In genomic region chr4:41226351-41226750, GRCm38 (mm10) we compare ENCODE assay signal across 9 mouse cellular contexts. TPM values are rescaled to one million over a fixed set of nuclear protein-coding genes. Genes with fewer than 3 reads are reported as not detected.
A peak's percentile ranks its signal among the peaks of the same experiment; 100 is the strongest.
DNase-seq lines count a peak whose midpoint lies in the region; ATAC-seq and TF ChIP-seq lines count a peak whose summit lies in the region.
"Had no signal": no experiment of that assay in that cellular context is flagged by ENCODE, and none has a peak within 500 bp of the region (broad histone marks: within the 10 kb centered on the region; RNA-seq: fewer than 3 reads in every experiment).

No protein-coding gene starts in this region.

- no peak overlapping the region for H3K4me2 ChIP-seq in kidney, embryonic 15.5 days
- H3K4me2 ChIP-seq in neural tube, embryonic 15.5 days, result no peak overlapping the region
- H3K4me2 ChIP-seq: heart, embryonic 15.5 days had no signal

- H3K36me3 ChIP-seq in kidney, adult 2 months (ENCODE audit: control insufficient read depth, insufficient read depth, low read length), result peaks cover 4% of the 10 kb centered on the region
- peaks cover 98% of the 10 kb centered on the region for H3K36me3 ChIP-seq in kidney, embryonic 15.5 days
- peaks cover 74% of the 10 kb centered on the region for H3K36me3 ChIP-seq in neural tube, embryonic 15.5 days

- WGBS in kidney, adult 2 months, result 77% methylated on average over 3 of the region's 3 CpGs
- 82% methylated on average over 3 of the region's 3 CpGs for WGBS in kidney, embryonic 15.5 days
- WGBS in neural tube, embryonic 15.5 days, result 86% methylated on average over 3 of the region's 3 CpGs

- ATAC-seq in kidney, embryonic 15.5 days (replicated peaks; ENCODE audit: low FRiP score), result no peak
- no peak for ATAC-seq in neural tube, embryonic 15.5 days (ENCODE audit: low FRiP score)

- H3K9me3 ChIP-seq in kidney, embryonic 15.5 days (replicated peaks), result no peaks in the 10 kb centered on the region
- no peaks in the 10 kb centered on the region for H3K9me3 ChIP-seq in neural tube, embryonic 15.5 days (replicated peaks)
- H3K9me3 ChIP-seq: heart, embryonic 15.5 days had no signal

- peak; percentile 61 for TF ChIP-seq CTCF in kidney, adult 2 months (conservative IDR thresholded peaks at IDR 0.05; ENCODE audit: insufficient read depth, insufficient read length, low read depth, low read length)

- peaks cover 5% of the 10 kb centered on the region; the same call in 1 of the 2 replicates for H3K4me1 ChIP-seq in kidney, adult 2 months (ENCODE audit: control insufficient read depth, insufficient read depth, low read length)
- H3K4me1 ChIP-seq in kidney, embryonic 15.5 days, result no peaks in the 10 kb centered on the region
- no peaks in the 10 kb centered on the region for H3K4me1 ChIP-seq in neural tube, embryonic 15.5 days
- H3K4me1 ChIP-seq: heart, embryonic 15.5 days had no signal

- intact Hi-C loops in gastrocnemius, postnatal 36 days (cut with DNase I), result loop anchor here (2.0 to 5.0 kb wide), 3 partner anchors 60 to 174 kb away; no protein-coding TSS in a partner anchor
- intact Hi-C loops in left cerebral cortex, postnatal 25 days (cut with DNase I), result loop anchor here (2.0 to 10.0 kb wide), 3 partner anchors 60 to 172 kb away; no protein-coding TSS in a partner anchor

- H3K4me3 ChIP-seq in kidney, adult 2 months (ENCODE audit: insufficient read depth, low read depth, low read length), result no peak overlapping the region
- no peak overlapping the region for H3K4me3 ChIP-seq in kidney, embryonic 15.5 days (replicated peaks)
- no peak overlapping the region for H3K4me3 ChIP-seq in neural tube, embryonic 15.5 days (replicated peaks)
- H3K4me3 ChIP-seq: heart, embryonic 15.5 days had no signal

- TF ChIP-seq POLR2A in kidney, adult 2 months (IDR thresholded peaks at IDR 0.05; ENCODE audit: low read depth, low read length), result no peak

- peak; percentile 53 for DNase-seq in kidney, adult 2 months
- DNase-seq in MN1 (ENCODE audit: low spot score), result peak; percentile 41
- peak; percentile 27 for DNase-seq in cerebellum, adult 9-11 months
- peak; percentile 21 to 29 for DNase-seq in gastrocnemius, postnatal 36 days
- peak; percentile 25 to 65 for DNase-seq in left cerebral cortex, postnatal 25 days (ENCODE audit: low spot score in 2 of 2)
- DNase-seq in right cerebral cortex, postnatal 10 days (ENCODE audit: low spot score in 2 of 2), result peak; percentile 62 to 69

- H3K9ac ChIP-seq in kidney, embryonic 15.5 days, result no peak overlapping the region
- no peak overlapping the region for H3K9ac ChIP-seq in neural tube, embryonic 15.5 days (replicated peaks)
- H3K9ac ChIP-seq: heart, embryonic 15.5 days had no signal

- no peak overlapping the region for H3K27ac ChIP-seq in kidney, adult 2 months (ENCODE audit: insufficient read depth, low read depth, low read length)
- no peak overlapping the region for H3K27ac ChIP-seq in kidney, embryonic 15.5 days
- H3K27ac ChIP-seq in neural tube, embryonic 15.5 days (replicated peaks), result no peak overlapping the region
- H3K27ac ChIP-seq: heart, embryonic 15.5 days had no signal

- no peaks in the 10 kb centered on the region for H3K27me3 ChIP-seq in kidney, adult 2 months (replicated peaks; ENCODE audit: control insufficient read depth, insufficient read depth, low read length)
- no peaks in the 10 kb centered on the region for H3K27me3 ChIP-seq in kidney, embryonic 15.5 days
- H3K27me3 ChIP-seq in neural tube, embryonic 15.5 days (replicated peaks), result no peaks in the 10 kb centered on the region
- H3K27me3 ChIP-seq: heart, embryonic 15.5 days had no signal

RNA-seq across cellular contexts. Expression of gene Ubap2, which starts 48.6 kb away (rescaled TPM):
- polyA plus RNA-seq in kidney, adult 2 months (2012; rRNA removed), result 38.9 and 39.3 TPM in 2 replicates
- 66.8 and 68.5 TPM in 2 replicates for polyA plus RNA-seq in kidney, embryonic 15.5 days (2015; fragmentation: Nextera tagmentation; extraction: Ambion mirVana)
- 10 to 100 TPM; 86.8 to 88.5 TPM for total RNA-seq in gastrocnemius, postnatal 36 days (2021)
- total RNA-seq in left cerebral cortex, postnatal 25 days (2021), result 10 to 100 TPM; 36.6 to 46.2 TPM
- 46.3 and 54.7 TPM in 2 replicates for polyA plus RNA-seq in neural tube, embryonic 15.5 days (2015; fragmentation: Nextera tagmentation; extraction: Ambion mirVana)
